23 mouse cellular contexts compared by ENCODE assay signal in the genomic region with DNA sequence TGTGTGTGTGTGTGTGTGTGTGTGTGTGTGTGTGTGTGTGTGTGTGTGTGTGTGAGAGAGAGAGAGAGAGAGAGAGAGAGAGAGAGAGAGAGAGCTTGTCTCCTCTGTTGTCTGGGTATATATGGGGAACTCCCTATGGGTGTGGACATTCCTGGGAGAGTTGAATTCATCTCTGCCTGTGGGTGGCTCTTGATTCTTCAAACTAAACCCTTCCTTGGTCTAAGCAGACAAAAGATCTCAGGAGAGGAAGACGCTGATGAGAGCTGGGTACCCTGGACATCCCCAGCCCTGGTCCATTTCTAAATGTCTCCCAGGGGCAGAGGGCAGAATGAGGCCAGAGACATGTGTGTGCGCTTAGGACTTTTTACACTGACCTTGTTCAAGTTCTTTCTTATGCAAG. TPM values are rescaled to one million over a fixed set of nuclear protein-coding genes. Genes with fewer than 3 reads are reported as not detected.
A peak's percentile ranks its signal among the peaks of the same experiment; 100 is the strongest.
DNase-seq lines count a peak whose midpoint lies in the region; ATAC-seq and TF ChIP-seq lines count a peak whose summit lies in the region.
"Had no signal": no experiment of that assay in that cellular context is flagged by ENCODE, and none has a peak within 500 bp of the region (broad histone marks: within the 10 kb centered on the region; RNA-seq: fewer than 3 reads in every experiment).

No protein-coding gene starts in this region.

- H3K9me3 ChIP-seq in heart, embryonic 11.5 days (replicated peaks; ENCODE audit: control insufficient read depth, low read length) = no peaks in the 10 kb centered on the region
- H3K9me3 ChIP-seq in kidney, postnatal 0 days (replicated peaks; ENCODE audit: low read length) = no peaks in the 10 kb centered on the region
- H3K9me3 ChIP-seq in liver, embryonic 15.5 days (replicated peaks) = no peaks in the 10 kb centered on the region
- no peaks in the 10 kb centered on the region for H3K9me3 ChIP-seq in midbrain, embryonic 14.5 days (ENCODE audit: control insufficient read depth, low read length)
- H3K9me3 ChIP-seq: embryonic facial prominence, embryonic 13.5 days; forebrain, embryonic 10.5 days; hindbrain, embryonic 15.5 days; midbrain, embryonic 10.5 days had no signal

- no peak for ATAC-seq in heart, embryonic 11.5 days (replicated peaks; ENCODE audit: insufficient number of reproducible peaks, low FRiP score, low TSS enrichment)
- no peak for ATAC-seq in kidney, postnatal 0 days (replicated peaks; ENCODE audit: low FRiP score, low read depth)
- peak; percentile 21; the same call in 1 of the 2 replicates for ATAC-seq in erythroid progenitor cell, adult 5-6 weeks (replicated peaks; ENCODE audit: low FRiP score, poor library complexity, severe bottlenecking)
- no peak for ATAC-seq in liver, embryonic 15.5 days (ENCODE audit: insufficient read depth)
- ATAC-seq in midbrain, embryonic 14.5 days (ENCODE audit: low FRiP score, low TSS enrichment) = no peak

- H3K9ac ChIP-seq in heart, embryonic 11.5 days (ENCODE audit: low read depth, low read length) = no peak overlapping the region
- no peak overlapping the region for H3K9ac ChIP-seq in kidney, postnatal 0 days (ENCODE audit: low read depth, low read length)
- H3K9ac ChIP-seq in liver, embryonic 15.5 days = peak overlapping the region; percentile 71
- H3K9ac ChIP-seq in midbrain, embryonic 14.5 days (replicated peaks; ENCODE audit: low read length) = no peak overlapping the region
- H3K9ac ChIP-seq: embryonic facial prominence, embryonic 13.5 days; hindbrain, embryonic 15.5 days had no signal

- H3K4me2 ChIP-seq in heart, embryonic 11.5 days = no peak overlapping the region
- H3K4me2 ChIP-seq in kidney, postnatal 0 days (ENCODE audit: low read length) = no peak overlapping the region
- H3K4me2 ChIP-seq in liver, embryonic 15.5 days = peak overlapping the region; percentile 89
- no peak overlapping the region for H3K4me2 ChIP-seq in midbrain, embryonic 14.5 days (ENCODE audit: low read length)
- H3K4me2 ChIP-seq: embryonic facial prominence, embryonic 13.5 days; hindbrain, embryonic 15.5 days had no signal

- H3K27me3 ChIP-seq in heart, embryonic 11.5 days (ENCODE audit: control insufficient read depth, insufficient read depth, low read length) = peaks cover 32% of the 10 kb centered on the region
- H3K27me3 ChIP-seq in kidney, postnatal 0 days (ENCODE audit: insufficient read depth, low read length) = no peaks in the 10 kb centered on the region
- 0 out of 2 replicates have a peak, but pooled peaks cover 6% of the 10 kb centered on the region for H3K27me3 ChIP-seq in liver, embryonic 15.5 days
- H3K27me3 ChIP-seq in midbrain, embryonic 14.5 days (ENCODE audit: control insufficient read depth, insufficient read depth, low read length) = peaks cover 2% of the 10 kb centered on the region; the same call in 1 of the 2 replicates

- no peaks in the 10 kb centered on the region for H3K36me3 ChIP-seq in heart, embryonic 11.5 days (ENCODE audit: control insufficient read depth, insufficient read depth, low read length)
- no peaks in the 10 kb centered on the region for H3K36me3 ChIP-seq in kidney, postnatal 0 days (ENCODE audit: insufficient read depth, low read length)
- no peaks in the 10 kb centered on the region for H3K36me3 ChIP-seq in liver, embryonic 15.5 days (replicated peaks)
- no peaks in the 10 kb centered on the region for H3K36me3 ChIP-seq in midbrain, embryonic 14.5 days (ENCODE audit: control insufficient read depth, insufficient read depth, low read length)
- H3K36me3 ChIP-seq: embryonic facial prominence, embryonic 13.5 days; forebrain, embryonic 10.5 days; hindbrain, embryonic 15.5 days; midbrain, embryonic 10.5 days had no signal

- 73% methylated on average over 2 of the region's 2 CpGs for WGBS in heart, embryonic 11.5 days (ENCODE audit: insufficient replicate concordance)
- 91% methylated on average over 2 of the region's 2 CpGs for WGBS in kidney, postnatal 0 days
- 59% methylated on average over 2 of the region's 2 CpGs for WGBS in liver, embryonic 15.5 days (ENCODE audit: insufficient replicate concordance)
- WGBS in midbrain, embryonic 14.5 days = 85% methylated on average over 2 of the region's 2 CpGs

- H3K27ac ChIP-seq in heart, embryonic 11.5 days (ENCODE audit: low read depth, low read length) = 0 out of 2 replicates have a peak overlapping the region, but pooled peaks have one; percentile 1
- 0 out of 2 replicates have a peak overlapping the region, but pooled peaks have one; percentile 76 for H3K27ac ChIP-seq in kidney, postnatal 0 days
- H3K27ac ChIP-seq in liver, embryonic 15.5 days (replicated peaks) = peak overlapping the region; percentile 96
- H3K27ac ChIP-seq in midbrain, embryonic 14.5 days (replicated peaks; ENCODE audit: low read depth, low read length) = no peak overlapping the region
- H3K27ac ChIP-seq: embryonic facial prominence, embryonic 13.5 days; gastrocnemius, adult 2 months; heart, adult 2 months; hindbrain, embryonic 15.5 days; layer of hippocampus, adult 2 months; macrophage; midbrain, embryonic 10.5 days had no signal

- peaks cover 9% of the 10 kb centered on the region for H3K4me1 ChIP-seq in heart, embryonic 11.5 days (ENCODE audit: control insufficient read depth, insufficient read depth, low read length)
- H3K4me1 ChIP-seq in kidney, postnatal 0 days (replicated peaks; ENCODE audit: insufficient read depth, low read length) = peaks cover 4% of the 10 kb centered on the region; the same call in 1 of the 2 replicates
- H3K4me1 ChIP-seq in liver, embryonic 15.5 days (replicated peaks) = peaks cover 91% of the 10 kb centered on the region
- peaks cover 11% of the 10 kb centered on the region; the same call in 1 of the 2 replicates for H3K4me1 ChIP-seq in midbrain, embryonic 14.5 days (ENCODE audit: control insufficient read depth, insufficient read depth, low read length)

- DNase-seq in heart, adult 18-20 months = no peak
- no peak for DNase-seq in kidney, postnatal 0 days (ENCODE audit: low spot score)
- no peak for DNase-seq in kidney, postnatal 10 days
- DNase-seq in cerebellum, postnatal 25 days = no peak
- no peak for DNase-seq in midbrain, embryonic 14.5 days
- DNase-seq: adrenal gland, adult 2 months; cerebellum, postnatal 10 days; gastrocnemius, adult 2 months; heart, adult 2 months; heart, postnatal 4 days; right cerebral cortex, postnatal 4 days; thymus, postnatal 25 days had no signal

- H3K4me3 ChIP-seq in heart, embryonic 11.5 days (ENCODE audit: low read depth, low read length) = no peak overlapping the region
- H3K4me3 ChIP-seq in kidney, postnatal 0 days (replicated peaks; ENCODE audit: low read depth, low read length) = no peak overlapping the region
- H3K4me3 ChIP-seq in liver, embryonic 15.5 days (replicated peaks) = no peak overlapping the region
- no peak overlapping the region for H3K4me3 ChIP-seq in midbrain, embryonic 14.5 days (replicated peaks; ENCODE audit: low read depth, low read length)
- H3K4me3 ChIP-seq: embryonic facial prominence, embryonic 13.5 days; forebrain, embryonic 10.5 days; gastrocnemius, adult 2 months; heart, adult 2 months; hindbrain, embryonic 15.5 days; layer of hippocampus, adult 2 months; midbrain, embryonic 10.5 days had no signal

- no peak for TF ChIP-seq CTCF in kidney, postnatal 0 days (IDR thresholded peaks at IDR 0.05; ENCODE audit: low read depth)

RNA-seq across cellular contexts. Expression of a gene that starts 5.5 kb away (rescaled TPM):
- 57.3 and 66.1 TPM in 2 replicates for polyA plus RNA-seq in heart, embryonic 11.5 days (2014; fragmentation: Nextera tagmentation; extraction: Ambion mirVana)
- total RNA-seq in heart, adult 18-20 months (2021) = under 1 TPM; 0.42 to 0.67 TPM
- polyA plus RNA-seq in kidney, postnatal 0 days (2015; fragmentation: Nextera tagmentation; extraction: Ambion mirVana) = 681 and 685 TPM in 2 replicates
- 733 and 856 TPM in 2 replicates for total RNA-seq in erythroid progenitor cell, adult 5-6 weeks (2015; ENCODE audit: low replicate concordance)
- total RNA-seq in erythroid progenitor cell, adult 5-6 weeks (2017; ENCODE audit: low replicate concordance) = 400 and 437 TPM in 2 replicates
- 25.4 and 25.5 TPM in 2 replicates for polyA plus RNA-seq in liver, embryonic 15.5 days (2015; fragmentation: Nextera tagmentation; extraction: Ambion mirVana)
- 2.0 and 4.5 TPM in 2 replicates for polyA plus RNA-seq in midbrain, embryonic 14.5 days (2014; fragmentation: Nextera tagmentation; extraction: Ambion mirVana)
- total RNA-seq: gastrocnemius, adult 2 months had no signal

RNA-seq across cellular contexts. Expression of a gene that starts 37.8 kb away (rescaled TPM):
- polyA plus RNA-seq in heart, embryonic 11.5 days (2014; fragmentation: Nextera tagmentation; extraction: Ambion mirVana) = 10.1 and 14.1 TPM in 2 replicates
- 1 to 10 TPM; 2.3 to 3.7 TPM for total RNA-seq in heart, adult 18-20 months (2021)
- polyA plus RNA-seq in kidney, postnatal 0 days (2015; fragmentation: Nextera tagmentation; extraction: Ambion mirVana) = 1.0 and 1.1 TPM in 2 replicates
- 227 and 255 TPM in 2 replicates for total RNA-seq in erythroid progenitor cell, adult 5-6 weeks (2015; ENCODE audit: low replicate concordance)
- total RNA-seq in erythroid progenitor cell, adult 5-6 weeks (2017; ENCODE audit: low replicate concordance) = 186 and 231 TPM in 2 replicates
- polyA plus RNA-seq in liver, embryonic 15.5 days (2015; fragmentation: Nextera tagmentation; extraction: Ambion mirVana) = 26.5 and 31.0 TPM in 2 replicates
- polyA plus RNA-seq in midbrain, embryonic 14.5 days (2014; fragmentation: Nextera tagmentation; extraction: Ambion mirVana) = 23.1 and 23.8 TPM in 2 replicates

RNA-seq across cellular contexts. Expression of a gene that starts 40.0 kb away (rescaled TPM):
- polyA plus RNA-seq in heart, embryonic 11.5 days (2014; fragmentation: Nextera tagmentation; extraction: Ambion mirVana) = 0.10 and 0.21 TPM in 2 replicates
- not detected for total RNA-seq in heart, adult 18-20 months (2021)
- 0.20 and 0.21 TPM in 2 replicates for polyA plus RNA-seq in kidney, postnatal 0 days (2015; fragmentation: Nextera tagmentation; extraction: Ambion mirVana)
- total RNA-seq in erythroid progenitor cell, adult 5-6 weeks (2015; ENCODE audit: low replicate concordance) = not detected in 2 replicates
- not detected in 2 replicates for total RNA-seq in erythroid progenitor cell, adult 5-6 weeks (2017; ENCODE audit: low replicate concordance)
- 0.05 TPM in 1 of 2 replicates, not detected in the other for polyA plus RNA-seq in liver, embryonic 15.5 days (2015; fragmentation: Nextera tagmentation; extraction: Ambion mirVana)
- 7.0 and 10.8 TPM in 2 replicates for polyA plus RNA-seq in midbrain, embryonic 14.5 days (2014; fragmentation: Nextera tagmentation; extraction: Ambion mirVana)
- total RNA-seq: adrenal gland, adult 2 months; gastrocnemius, adult 2 months; heart, adult 2 months; heart, postnatal 4 days had no signal
- polyA plus RNA-seq: adrenal gland, adult 2 months; heart, adult 2 months; lung, embryonic 16.5 days; macrophage; testis, adult 2 months had no signal

Comparison
In these comparisons a context has a peak if more than half of its experiments do, and no peak if none do; other contexts are left out.
1. RNA of a gene that starts 5.5 kb away (polyA plus RNA-seq): 681 to 685 TPM in kidney, postnatal 0 days; 57.3 to 66.1 TPM in heart, embryonic 11.5 days, 25.4 to 25.5 TPM in liver, embryonic 15.5 days and 2.0 to 4.5 TPM in midbrain, embryonic 14.5 days; every median in the first group is over 10 times any median in the second.